Mouse (Mus musculus): ENCODE measurements around the gene Vps54. TPM values are rescaled to one million over a fixed set of nuclear protein-coding genes. Genes with fewer than 3 reads are reported as not detected.

Vps54 gene
- total and polyA plus RNA-seq, 2 experiments from 2014 or later = 6.4 to 30.2 TPM

DNA sequence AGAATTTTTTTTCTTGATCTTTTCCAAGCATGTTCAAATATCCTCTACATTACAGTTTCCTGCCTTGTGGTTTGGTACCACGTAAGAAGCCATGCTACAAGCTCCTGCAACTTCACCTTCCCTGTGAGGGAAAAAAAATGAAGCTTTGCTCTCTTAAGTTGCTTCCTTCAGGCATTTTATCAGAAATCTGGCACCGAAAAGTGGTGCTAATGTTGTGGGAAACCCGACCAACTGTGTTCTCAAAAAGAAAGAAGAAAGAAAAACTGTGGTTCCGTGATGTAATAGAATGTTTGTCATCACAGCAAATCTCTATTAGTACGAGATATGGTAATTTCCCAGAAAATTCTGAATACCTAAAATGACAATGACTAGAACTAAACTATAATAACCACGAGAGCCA lies 15.0 kb upstream of the Vps54 start:
- no peak overlapping the region for H3K27ac ChIP-seq (ENCODE audit: low read depth, low read length)
- H3K4me1 ChIP-seq (ENCODE audit: insufficient read depth, low read length) = no peaks in the 10 kb centered on the region
- H3K27me3 ChIP-seq (ENCODE audit: insufficient read depth, low read length) = no peaks in the 10 kb centered on the region
- H3K4me2 ChIP-seq (ENCODE audit: low read depth, low read length, poor library complexity, severe bottlenecking) = no peak overlapping the region
- WGBS = 85% methylated on average over 6 of the region's 6 CpGs
- DNase-seq (ENCODE audit: low spot score) (no peak), ATAC-seq (ENCODE audit: low FRiP score) (no peak)
- H3K9ac ChIP-seq (replicated peaks; ENCODE audit: low read length, poor library complexity, severe bottlenecking) = no peak overlapping the region
- H3K9me3 ChIP-seq (ENCODE audit: low read length) = no peaks in the 10 kb centered on the region
- no peaks in the 10 kb centered on the region for H3K36me3 ChIP-seq (ENCODE audit: insufficient read depth, low read length)
- no peak for TF ChIP-seq CTCF (IDR thresholded peaks at IDR 0.05)
- no peak overlapping the region for H3K4me3 ChIP-seq (ENCODE audit: low read depth, low read length)

- Histone ChIP-seq H3K27me3 (ENCODE audit: insufficient read depth, low read length) (no peaks in the 10 kb centered on the region), H3K4me2 (ENCODE audit: low read depth, low read length, poor library complexity, severe bottlenecking) (no peak overlapping the region), H3K27ac (ENCODE audit: low read depth, low read length) (no peak overlapping the region), H3K4me3 (ENCODE audit: low read depth, low read length) (no peak overlapping the region), H3K9me3 (ENCODE audit: low read length) (no peaks in the 10 kb centered on the region), H3K9ac (replicated peaks; ENCODE audit: low read length, poor library complexity, severe bottlenecking) (no peak overlapping the region), H3K36me3 (ENCODE audit: insufficient read depth, low read length) (no peaks in the 10 kb centered on the region), H3K4me1 (ENCODE audit: insufficient read depth, low read length) (no peaks in the 10 kb centered on the region)
- TF ChIP-seq CTCF (IDR thresholded peaks at IDR 0.05) = no peak
- no peak for ATAC-seq (ENCODE audit: low FRiP score)
- DNase-seq (ENCODE audit: low spot score) = no peak
Measured at GRCm38 (mm10) chr11:21224446-21224845, 14.6 kb upstream of the Vps54 start.

DNA sequence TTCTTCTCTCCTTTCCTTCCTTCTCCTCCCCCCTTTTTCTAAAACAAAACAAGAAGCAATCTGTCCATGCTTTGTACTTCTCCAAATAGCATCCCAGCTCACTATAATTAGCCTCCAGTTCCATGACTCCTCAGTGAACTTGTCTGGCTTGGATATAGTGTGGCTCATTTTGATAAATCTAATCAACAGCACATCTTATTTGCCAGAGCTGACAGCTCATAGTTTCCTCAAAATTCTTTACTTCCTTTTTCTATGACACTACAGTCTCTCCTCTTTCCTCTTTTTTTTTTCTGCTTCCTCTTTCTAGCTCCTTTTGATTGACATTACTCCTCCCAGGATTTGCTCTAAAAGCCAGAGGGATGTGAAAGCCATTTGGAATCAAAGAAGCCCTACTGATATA lies 14.1 kb upstream of the Vps54 start:
- Histone ChIP-seq H3K27me3 (ENCODE audit: insufficient read depth, low read length) (no peaks in the 10 kb centered on the region), H3K9me3 (ENCODE audit: low read length) (no peaks in the 10 kb centered on the region), H3K4me1 (ENCODE audit: insufficient read depth, low read length) (no peaks in the 10 kb centered on the region), H3K36me3 (ENCODE audit: insufficient read depth, low read length) (no peaks in the 10 kb centered on the region), H3K4me2 (ENCODE audit: low read depth, low read length, poor library complexity, severe bottlenecking) (no peak overlapping the region), H3K9ac (replicated peaks; ENCODE audit: low read length, poor library complexity, severe bottlenecking) (no peak overlapping the region), H3K27ac (ENCODE audit: low read depth, low read length) (no peak overlapping the region), H3K4me3 (ENCODE audit: low read depth, low read length) (no peak overlapping the region)
- no peak for TF ChIP-seq CTCF (IDR thresholded peaks at IDR 0.05)
- no peak for DNase-seq (ENCODE audit: low spot score)
- ATAC-seq (ENCODE audit: low FRiP score) = no peak

DNA sequence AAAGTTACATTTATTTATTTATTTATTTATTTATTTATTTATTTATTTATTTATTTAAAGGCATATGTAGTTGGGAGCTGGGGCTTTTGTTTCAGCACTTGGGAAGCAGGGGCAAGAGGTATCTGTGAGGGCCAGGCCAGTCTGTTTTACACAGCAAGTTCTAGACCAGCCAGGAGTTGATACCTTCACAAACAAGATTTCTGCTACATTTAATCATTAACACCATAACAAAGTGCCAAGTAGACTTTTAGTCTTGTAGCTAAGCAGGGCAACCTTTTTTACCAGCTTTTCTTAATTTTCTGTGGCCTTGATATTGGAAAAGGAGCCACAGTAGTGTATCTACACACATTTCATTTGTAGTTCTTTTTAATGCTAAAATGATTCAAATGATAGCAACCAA lies 3.7 kb upstream of the Vps54 start:
- Histone ChIP-seq H3K4me1 (ENCODE audit: insufficient read depth, low read length) (no peaks in the 10 kb centered on the region), H3K4me3 (ENCODE audit: low read depth, low read length) (no peak overlapping the region), H3K36me3 (ENCODE audit: insufficient read depth, low read length) (no peaks in the 10 kb centered on the region), H3K9ac (replicated peaks; ENCODE audit: low read length, poor library complexity, severe bottlenecking) (no peak overlapping the region), H3K27ac (ENCODE audit: low read depth, low read length) (no peak overlapping the region), H3K27me3 (ENCODE audit: insufficient read depth, low read length) (no peaks in the 10 kb centered on the region), H3K9me3 (ENCODE audit: low read length) (no peaks in the 10 kb centered on the region), H3K4me2 (ENCODE audit: low read depth, low read length, poor library complexity, severe bottlenecking) (no peak overlapping the region)
- TF ChIP-seq CTCF (IDR thresholded peaks at IDR 0.05) = no peak
- DNase-seq (ENCODE audit: low spot score) (no peak), ATAC-seq (ENCODE audit: low FRiP score) (no peak)

DNA sequence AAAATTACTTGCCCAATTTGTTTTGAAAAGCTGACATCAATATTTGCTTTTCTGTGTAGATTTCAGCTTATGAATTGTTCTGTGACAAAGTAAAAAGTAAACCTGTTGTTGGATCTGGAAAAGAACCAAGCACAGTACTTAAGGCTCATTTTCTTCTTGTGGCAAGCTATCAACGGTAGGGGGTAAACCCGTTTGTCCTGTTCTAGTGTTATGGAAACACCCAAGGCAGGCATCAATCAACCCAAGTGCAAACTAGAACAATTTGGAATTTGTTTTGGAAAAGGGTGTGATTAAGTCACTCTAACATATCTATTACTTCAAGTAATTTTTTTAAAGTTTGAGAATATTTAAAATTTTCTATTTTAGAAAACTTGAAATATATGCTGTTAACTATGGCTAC lies 3.3 kb upstream of the Vps54 start:
- DNase-seq (ENCODE audit: low spot score) = no peak
- no peaks in the 10 kb centered on the region for H3K27me3 ChIP-seq (ENCODE audit: insufficient read depth, low read length)
- H3K4me3 ChIP-seq (ENCODE audit: low read depth, low read length) = no peak overlapping the region
- no peaks in the 10 kb centered on the region for H3K36me3 ChIP-seq (ENCODE audit: insufficient read depth, low read length)
- no peak overlapping the region for H3K4me2 ChIP-seq (ENCODE audit: low read depth, low read length, poor library complexity, severe bottlenecking)
- H3K9ac ChIP-seq (replicated peaks; ENCODE audit: low read length, poor library complexity, severe bottlenecking) = no peak overlapping the region
- 63% methylated on average over 2 of the region's 2 CpGs for WGBS
- ATAC-seq (ENCODE audit: low FRiP score) = no peak
- no peaks in the 10 kb centered on the region for H3K4me1 ChIP-seq (ENCODE audit: insufficient read depth, low read length)
- no peak overlapping the region for H3K27ac ChIP-seq (ENCODE audit: low read depth, low read length)
- H3K9me3 ChIP-seq (ENCODE audit: low read length) = no peaks in the 10 kb centered on the region
- TF ChIP-seq CTCF (IDR thresholded peaks at IDR 0.05) = no peak

- ATAC-seq (ENCODE audit: low FRiP score) (no peak), DNase-seq (ENCODE audit: low spot score) (no peak)
- Histone ChIP-seq H3K9ac (replicated peaks; ENCODE audit: low read length, poor library complexity, severe bottlenecking) (no peak overlapping the region), H3K27me3 (ENCODE audit: insufficient read depth, low read length) (no peaks in the 10 kb centered on the region), H3K27ac (ENCODE audit: low read depth, low read length) (no peak overlapping the region), H3K4me3 (ENCODE audit: low read depth, low read length) (no peak overlapping the region), H3K36me3 (ENCODE audit: insufficient read depth, low read length) (no peaks in the 10 kb centered on the region), H3K9me3 (ENCODE audit: low read length) (no peaks in the 10 kb centered on the region), H3K4me1 (ENCODE audit: insufficient read depth, low read length) (no peaks in the 10 kb centered on the region), H3K4me2 (ENCODE audit: low read depth, low read length, poor library complexity, severe bottlenecking) (no peak overlapping the region)
- 89% methylated on average over 4 of the region's 4 CpGs for WGBS
- TF ChIP-seq CTCF (IDR thresholded peaks at IDR 0.05) = no peak
Measured at GRCm38 (mm10) chr11:21236996-21237395, 2.1 kb upstream of the Vps54 start.
